Mouse (Mus musculus) liver, postnatal 0 days (tissue): ENCODE measurements around the gene Gm20696.

Source experiments
- CTCF ChIP-seq: sonication (generic); IDR thresholded peaks from 2 replicates; pipeline ENCODE4 v1.5.1; 2016; ENCODE audit warnings: antibody characterized with exemption, low read depth
- EP300 ChIP-seq: IDR thresholded peaks from 2 replicates; pipeline ENCODE4 v1.6.1; 2016; ENCODE audit warnings: antibody characterized with exemption, low read depth, mild to moderate bottlenecking

DNA sequence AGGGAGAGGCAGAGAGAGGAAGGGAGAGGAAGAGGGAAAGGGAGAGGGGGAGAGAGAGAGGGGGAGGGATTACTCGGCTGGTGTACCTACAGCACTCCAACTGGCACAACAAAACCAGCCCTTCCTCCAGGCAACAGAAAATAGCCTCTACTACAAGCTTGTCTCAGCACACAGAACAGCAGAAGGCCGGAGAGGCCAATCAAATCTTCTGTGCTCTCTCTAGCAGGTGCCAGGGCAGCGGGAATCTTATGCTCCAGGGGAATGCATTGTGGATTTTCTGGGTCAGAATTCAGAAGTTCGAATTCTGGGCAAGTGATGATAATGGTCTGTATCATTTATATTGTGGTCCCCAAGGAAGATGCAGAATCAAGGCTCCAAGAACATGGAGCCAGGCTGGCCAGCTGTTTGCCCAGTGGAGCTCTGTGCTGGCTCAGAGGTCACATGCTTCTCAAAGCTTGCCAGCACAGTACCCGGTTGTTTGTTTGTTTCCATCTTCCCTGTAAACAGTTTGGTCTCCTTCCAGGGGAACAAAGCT lies 132.3 kb downstream of the Gm20696 start:
- TF ChIP-seq EP300 (no peak), CTCF (no peak)
